Mouse (Mus musculus) midbrain, embryonic 10.5 days (tissue): ENCODE measurements around the gene Ankrd13b. TPM values are rescaled to one million over a fixed set of nuclear protein-coding genes. Genes with fewer than 3 reads are reported as not detected.
A peak's percentile ranks its signal among the peaks of the same experiment; 100 is the strongest.
"Not testable (repeated sequence)": the region's sequence is repeated elsewhere in the genome, so short reads cannot be mapped to it uniquely, and the experiment has no call there.

ENCODE experiments used
- DNase-seq: peaks from one replicate; pipeline ENCODE4 v3.0.0-alpha.2; 2017; ENCODE audit warnings: low spot score
- H3K27ac ChIP-seq: fragments of 300-500 bp; sonication (generic); replicated peaks from 2 replicates; pipeline ENCODE4 v1.5.1; 2016; ENCODE audit warnings: mild to moderate bottlenecking
- H3K27me3 ChIP-seq: fragments of 300-500 bp; sonication (generic); 2 replicates; pipeline ENCODE4 v1.6.1; 2016; ENCODE audit warnings: low read depth, mild to moderate bottlenecking; ENCODE audit not compliant: poor library complexity, severe bottlenecking
- H3K36me3 ChIP-seq: fragments of 300-500 bp; sonication (generic); 2 replicates; pipeline ENCODE4 v1.6.1; 2016; ENCODE audit warnings: mild to moderate bottlenecking, moderate library complexity
- H3K4me1 ChIP-seq: fragments of 300-500 bp; sonication (generic); 2 replicates; pipeline ENCODE4 v1.6.1; 2016
- H3K4me3 ChIP-seq: fragments of 300-500 bp; sonication (generic); 2 replicates; pipeline ENCODE4 v1.5.1; 2016; ENCODE audit warnings: mild to moderate bottlenecking, moderate library complexity
- H3K9me3 ChIP-seq: fragments of 300-500 bp; sonication (generic); replicated peaks from 2 replicates; pipeline ENCODE4 v1.6.1; 2016; ENCODE audit warnings: mild to moderate bottlenecking
- WGBS: fragments of 180-500 bp; shearing (Covaris S2); methylation state at CpG from one replicate; pipeline ENCODE4 v1.1.7; 2016; 5-methylcytosine and 5-hydroxymethylcytosine counted together
- polyA plus RNA-seq: library from polyadenylated mRNA; unstranded; fragments of >200 nt; fragmentation: Nextera tagmentation; extraction: Ambion mirVana; gene quantifications from 2 replicates; pipeline ENCODE4 v1.2.1, GENCODE M21; 2016

Ankrd13b gene
- polyA plus RNA-seq: 7.4 and 11.8 TPM in 2 replicates

- no peaks in the 10 kb centered on the region for H3K9me3 ChIP-seq
- peak within 1 kb of the TSS; percentile 81 for H3K4me3 ChIP-seq
- DNase-seq: peak; percentile 86
- H3K4me1 ChIP-seq: peaks cover 91% of the 10 kb centered on the region
- WGBS: 2% methylated on average over 86 of the region's 87 CpGs
- H3K27ac ChIP-seq: peak within 1 kb of the TSS; percentile 94
- 0 out of 2 replicates have a peak, but pooled peaks cover 3% of the 10 kb centered on the region for H3K36me3 ChIP-seq
- H3K27me3 ChIP-seq: 0 out of 2 replicates have a peak, but pooled peaks cover 9% of the 10 kb centered on the region
Measured at GRCm38 (mm10) chr11:77489591-77490235, at the start of gene Ankrd13b. Gene Ankrd13b, minus strand, starts transcription at chr11:77489678.

GRCm38 (mm10) chr11:77532202-77532846, 42.8 kb upstream of the Ankrd13b start:
- H3K36me3 ChIP-seq: peaks cover 44% of the 10 kb centered on the region
- no peak for DNase-seq
- H3K27ac ChIP-seq: no peak overlapping the region
- H3K27me3 ChIP-seq: no peaks in the 10 kb centered on the region
- no peaks in the 10 kb centered on the region for H3K9me3 ChIP-seq
- no peak overlapping the region for H3K4me3 ChIP-seq
- 88% methylated on average over 4 of the region's 4 CpGs for WGBS
- H3K4me1 ChIP-seq: no peaks in the 10 kb centered on the region

- no peak for DNase-seq
Measured at GRCm38 (mm10) chr11:77530862-77531261, 41.4 kb upstream of the Ankrd13b start.

GRCm38 (mm10) chr11:77529644-77530043, 40.2 kb upstream of the Ankrd13b start:
- no peak for DNase-seq

More at GRCm38 (mm10) chr11:77530862-77531261, 41.4 kb upstream of the Ankrd13b start:
- Histone ChIP-seq H3K4me1 (no peaks in the 10 kb centered on the region), H3K4me3 (no peak overlapping the region), H3K36me3 (peaks cover 29% of the 10 kb centered on the region), H3K9me3 (no peaks in the 10 kb centered on the region), H3K27ac (no peak overlapping the region), H3K27me3 (no peaks in the 10 kb centered on the region)
- 89% methylated on average over 2 of the region's 2 CpGs for WGBS

GRCm38 (mm10) chr11:77528420-77528819, 38.9 kb upstream of the Ankrd13b start:
- H3K4me3 ChIP-seq, DNase-seq, H3K4me1 ChIP-seq, H3K27me3 ChIP-seq, H3K9me3 ChIP-seq, H3K27ac ChIP-seq: not testable (repeated sequence)
- peaks cover 13% of the 10 kb centered on the region for H3K36me3 ChIP-seq
- WGBS: 92% methylated on average over 3 of the region's 3 CpGs

More at GRCm38 (mm10) chr11:77529644-77530043, 40.2 kb upstream of the Ankrd13b start:
- no peaks in the 10 kb centered on the region for H3K9me3 ChIP-seq
- no peak overlapping the region for H3K4me3 ChIP-seq
- no peaks in the 10 kb centered on the region for H3K27me3 ChIP-seq
- H3K27ac ChIP-seq: no peak overlapping the region
- 87% methylated on average over 3 of the region's 3 CpGs for WGBS
- peaks cover 18% of the 10 kb centered on the region for H3K36me3 ChIP-seq
- no peaks in the 10 kb centered on the region for H3K4me1 ChIP-seq

- DNase-seq: no peak
Measured at GRCm38 (mm10) chr11:77525804-77526486, 36.5 kb upstream of the Ankrd13b start.

GRCm38 (mm10) chr11:77520601-77521529, 31.4 kb upstream of the Ankrd13b start:
- no peak for DNase-seq
- Histone ChIP-seq H3K4me1 (peaks cover 54% of the 10 kb centered on the region), H3K27ac (no peak overlapping the region), H3K4me3 (no peak overlapping the region), H3K9me3 (no peaks in the 10 kb centered on the region), H3K36me3 (no peaks in the 10 kb centered on the region), H3K27me3 (peaks cover 34% of the 10 kb centered on the region)
- 51% methylated on average over 5 of the region's 5 CpGs for WGBS

More at GRCm38 (mm10) chr11:77525804-77526486, 36.5 kb upstream of the Ankrd13b start:
- Histone ChIP-seq H3K27ac (no peak overlapping the region), H3K9me3 (no peaks in the 10 kb centered on the region), H3K27me3 (no peaks in the 10 kb centered on the region), H3K4me1 (peaks cover 3% of the 10 kb centered on the region), H3K36me3 (peaks cover 13% of the 10 kb centered on the region), H3K4me3 (no peak overlapping the region)
- WGBS: 70% methylated on average over 3 of the region's 3 CpGs

GRCm38 (mm10) chr11:77519043-77519442, 29.6 kb upstream of the Ankrd13b start, which contains the start of gene Gm10392:
Gene Gm10392, minus strand, starts transcription at chr11:77519198.
- DNase-seq: no peak
- Histone ChIP-seq H3K4me1 (peaks cover 72% of the 10 kb centered on the region), H3K4me3 (peak within 1 kb of the TSS; percentile 14; the same call in 1 of the 2 replicates), H3K27me3 (peaks cover 52% of the 10 kb centered on the region), H3K36me3 (no peaks in the 10 kb centered on the region), H3K9me3 (no peaks in the 10 kb centered on the region), H3K27ac (peak within 1 kb of the TSS; percentile 13; the same call in 1 of the 2 replicates)
- 77% methylated on average over 5 of the region's 5 CpGs for WGBS

GRCm38 (mm10) chr11:77518051-77518798, 28.7 kb upstream of the Ankrd13b start:
- Histone ChIP-seq H3K27ac (0 out of 2 replicates have a peak overlapping the region, but pooled peaks have one; percentile 9), H3K4me3 (peak overlapping the region; percentile 14; the same call in 1 of the 2 replicates), H3K36me3 (no peaks in the 10 kb centered on the region), H3K27me3 (peaks cover 55% of the 10 kb centered on the region), H3K4me1 (peaks cover 81% of the 10 kb centered on the region), H3K9me3 (no peaks in the 10 kb centered on the region)
- no peak for DNase-seq
- 84% methylated on average over 27 of the region's 27 CpGs for WGBS

- H3K9me3 ChIP-seq: no peaks in the 10 kb centered on the region
- WGBS: 62% methylated on average over 5 of the region's 5 CpGs
- H3K27ac ChIP-seq: no peak overlapping the region
- H3K36me3 ChIP-seq: no peaks in the 10 kb centered on the region
- no peak overlapping the region for H3K4me3 ChIP-seq
- peaks cover 92% of the 10 kb centered on the region for H3K4me1 ChIP-seq
- H3K27me3 ChIP-seq: peaks cover 55% of the 10 kb centered on the region
- DNase-seq: no peak
Measured at GRCm38 (mm10) chr11:77516553-77517425, 27.3 kb upstream of the Ankrd13b start.
